Mouse (Mus musculus): Measurements from ENCODE around the gene Mrpl16. TPM values are rescaled to one million over a fixed set of nuclear protein-coding genes. Genes with fewer than 3 reads are reported as not detected.
A peak's percentile ranks its signal among the peaks of the same experiment; 100 is the strongest.

Mrpl16 gene
- total RNA-seq (2014; rRNA removed) (27.2 and 30.8 TPM in 2 replicates), polyA plus RNA-seq (2015; fragmentation: Nextera tagmentation; extraction: Ambion mirVana) (46.9 and 52.6 TPM in 2 replicates)

- no peaks in the 10 kb centered on the region for H3K4me1 ChIP-seq (ENCODE audit: insufficient read depth)
- ATAC-seq (peak; percentile 94), DNase-seq (peak; percentile 94)
- WGBS, result 2% methylated on average over 30 of the region's 30 CpGs
- peaks cover 19% of the 10 kb centered on the region for H3K36me3 ChIP-seq (ENCODE audit: insufficient read depth)
- H3K27ac ChIP-seq (ENCODE audit: low read depth, low read length), result 0 out of 2 replicates have a peak within 1 kb of the TSS, but pooled peaks have one; percentile 52
- H3K4me3 ChIP-seq (ENCODE audit: low read depth, low read length), result peak within 1 kb of the TSS; percentile 68
- peak within 1 kb of the TSS; percentile 74 for H3K4me2 ChIP-seq (ENCODE audit: low read depth)
- no peak for TF ChIP-seq CTCF (IDR thresholded peaks at IDR 0.05; ENCODE audit: low read depth)
- peak within 1 kb of the TSS; percentile 68 for H3K9ac ChIP-seq
- H3K27me3 ChIP-seq (ENCODE audit: insufficient read depth, low read length), result no peaks in the 10 kb centered on the region
- H3K9me3 ChIP-seq (ENCODE audit: low read length), result no peaks in the 10 kb centered on the region
Observed at GRCm38 (mm10) chr19:11770205-11770892, at the start of gene Mrpl16. TSS of gene Mrpl16 (plus strand) at chr19:11770391.

- WGBS, result 94% methylated on average over 2 of the region's 2 CpGs
- H3K27ac ChIP-seq (ENCODE audit: low read depth, low read length), result no peak overlapping the region
- no peak for ATAC-seq
Observed at GRCm38 (mm10) chr19:11723870-11724269, 46.3 kb upstream of the Mrpl16 start.

GRCm38 (mm10) chr19:11724275-11724674 is 45.9 kb upstream of the Mrpl16 start:
- 85% methylated on average over 6 of the region's 6 CpGs for WGBS
- DNase-seq (no peak), ATAC-seq (no peak)
- H3K36me3 ChIP-seq (ENCODE audit: insufficient read depth), result no peaks in the 10 kb centered on the region
- H3K4me3 ChIP-seq (ENCODE audit: low read depth, low read length), result no peak overlapping the region
- H3K9ac ChIP-seq, result no peak overlapping the region
- H3K4me2 ChIP-seq (ENCODE audit: low read depth), result no peak overlapping the region
- H3K27me3 ChIP-seq (ENCODE audit: insufficient read depth, low read length), result no peaks in the 10 kb centered on the region
- no peak overlapping the region for H3K27ac ChIP-seq (ENCODE audit: low read depth, low read length)
- no peaks in the 10 kb centered on the region for H3K9me3 ChIP-seq (ENCODE audit: low read length)
- no peaks in the 10 kb centered on the region for H3K4me1 ChIP-seq (ENCODE audit: insufficient read depth)
- TF ChIP-seq CTCF (IDR thresholded peaks at IDR 0.05; ENCODE audit: low read depth), result no peak

More at GRCm38 (mm10) chr19:11723870-11724269, 46.3 kb upstream of the Mrpl16 start:
- Histone ChIP-seq H3K9me3 (ENCODE audit: low read length) (no peaks in the 10 kb centered on the region), H3K4me1 (ENCODE audit: insufficient read depth) (no peaks in the 10 kb centered on the region), H3K9ac (no peak overlapping the region), H3K4me3 (ENCODE audit: low read depth, low read length) (no peak overlapping the region), H3K4me2 (ENCODE audit: low read depth) (no peak overlapping the region), H3K36me3 (ENCODE audit: insufficient read depth) (no peaks in the 10 kb centered on the region), H3K27me3 (ENCODE audit: insufficient read depth, low read length) (no peaks in the 10 kb centered on the region)
- no peak for TF ChIP-seq CTCF (IDR thresholded peaks at IDR 0.05; ENCODE audit: low read depth)
- no peak for DNase-seq

- H3K4me3 ChIP-seq (ENCODE audit: low read depth, low read length), result no peak overlapping the region
- TF ChIP-seq CTCF (IDR thresholded peaks at IDR 0.05; ENCODE audit: low read depth), result no peak
- 87% methylated on average over 2 of the region's 2 CpGs for WGBS
- DNase-seq (no peak), ATAC-seq (no peak)
- no peak overlapping the region for H3K27ac ChIP-seq (ENCODE audit: low read depth, low read length)
- H3K9me3 ChIP-seq (ENCODE audit: low read length), result no peaks in the 10 kb centered on the region
- H3K27me3 ChIP-seq (ENCODE audit: insufficient read depth, low read length), result no peaks in the 10 kb centered on the region
- no peak overlapping the region for H3K9ac ChIP-seq
- no peaks in the 10 kb centered on the region for H3K4me1 ChIP-seq (ENCODE audit: insufficient read depth)
- H3K4me2 ChIP-seq (ENCODE audit: low read depth), result no peak overlapping the region
- no peaks in the 10 kb centered on the region for H3K36me3 ChIP-seq (ENCODE audit: insufficient read depth)
Observed at GRCm38 (mm10) chr19:11725915-11726314, 44.3 kb upstream of the Mrpl16 start.

- Histone ChIP-seq H3K4me3 (ENCODE audit: low read depth, low read length) (no peak overlapping the region), H3K9me3 (ENCODE audit: low read length) (no peaks in the 10 kb centered on the region), H3K27ac (ENCODE audit: low read depth, low read length) (no peak overlapping the region), H3K9ac (no peak overlapping the region), H3K27me3 (ENCODE audit: insufficient read depth, low read length) (no peaks in the 10 kb centered on the region), H3K4me2 (ENCODE audit: low read depth) (no peak overlapping the region), H3K4me1 (ENCODE audit: insufficient read depth) (no peaks in the 10 kb centered on the region), H3K36me3 (ENCODE audit: insufficient read depth) (no peaks in the 10 kb centered on the region)
- no peak for TF ChIP-seq CTCF (IDR thresholded peaks at IDR 0.05; ENCODE audit: low read depth)
- no peak for DNase-seq
- ATAC-seq, result no peak
- WGBS, result 92% methylated on average over 5 of the region's 5 CpGs
Observed at GRCm38 (mm10) chr19:11727304-11727703, 42.9 kb upstream of the Mrpl16 start.

GRCm38 (mm10) chr19:11730278-11730677 is 39.9 kb upstream of the Mrpl16 start:
- no peaks in the 10 kb centered on the region for H3K9me3 ChIP-seq (ENCODE audit: low read length)

GRCm38 (mm10) chr19:11736455-11736854 is 33.7 kb upstream of the Mrpl16 start:
- 64% methylated on average over 1 of the region's 1 CpGs for WGBS
- no peak for TF ChIP-seq CTCF (IDR thresholded peaks at IDR 0.05; ENCODE audit: low read depth)
- Histone ChIP-seq H3K4me2 (ENCODE audit: low read depth) (no peak overlapping the region), H3K27me3 (ENCODE audit: insufficient read depth, low read length) (no peaks in the 10 kb centered on the region), H3K4me3 (ENCODE audit: low read depth, low read length) (no peak overlapping the region), H3K9ac (no peak overlapping the region), H3K4me1 (ENCODE audit: insufficient read depth) (no peaks in the 10 kb centered on the region), H3K27ac (ENCODE audit: low read depth, low read length) (no peak overlapping the region), H3K9me3 (ENCODE audit: low read length) (no peaks in the 10 kb centered on the region), H3K36me3 (ENCODE audit: insufficient read depth) (no peaks in the 10 kb centered on the region)
- ATAC-seq, result no peak
- DNase-seq, result no peak

More at GRCm38 (mm10) chr19:11730278-11730677, 39.9 kb upstream of the Mrpl16 start:
- WGBS, result 80% methylated on average over 1 of the region's 1 CpGs
- no peaks in the 10 kb centered on the region for H3K27me3 ChIP-seq (ENCODE audit: insufficient read depth, low read length)
- H3K27ac ChIP-seq (ENCODE audit: low read depth, low read length), result no peak overlapping the region
- ATAC-seq (no peak), DNase-seq (no peak)
- no peak overlapping the region for H3K4me2 ChIP-seq (ENCODE audit: low read depth)
- H3K36me3 ChIP-seq (ENCODE audit: insufficient read depth), result no peaks in the 10 kb centered on the region
- H3K4me3 ChIP-seq (ENCODE audit: low read depth, low read length), result no peak overlapping the region
- H3K9ac ChIP-seq, result no peak overlapping the region
- TF ChIP-seq CTCF (IDR thresholded peaks at IDR 0.05; ENCODE audit: low read depth), result no peak
- no peaks in the 10 kb centered on the region for H3K4me1 ChIP-seq (ENCODE audit: insufficient read depth)

All from forebrain, postnatal 0 days (tissue).